Mouse (Mus musculus) skeletal muscle tissue, adult 2 months (tissue): Measurements from ENCODE around the gene Clec3b.

Source experiments
- DNase-seq: peaks from one replicate; pipeline ENCODE4 v3.0.0-alpha.2; 2012; ENCODE audit warnings: low read depth, low spot score

The Clec3b gene

GRCm38 (mm10) chr9:123150241-123151020 lies at the start of gene Clec3b:
TSS of gene Clec3b (plus strand) at chr9:123150946.
- peak; percentile 87 for DNase-seq

GRCm38 (mm10) chr9:123103425-123103824 lies 47.3 kb upstream of the Clec3b start:
- DNase-seq = no peak

GRCm38 (mm10) chr9:123104362-123104761 lies 46.4 kb upstream of the Clec3b start:
- DNase-seq = no peak

- DNase-seq = no peak
These were observed 43.6 kb upstream of the Clec3b start for GRCm38 (mm10) chr9:123107186-123107585.

- no peak for DNase-seq
These were observed 41.6 kb upstream of the Clec3b start for GRCm38 (mm10) chr9:123109188-123109587.

- no peak for DNase-seq
These were observed 39.0 kb upstream of the Clec3b start for GRCm38 (mm10) chr9:123111751-123112221.

- peak; percentile 80 for DNase-seq
These were observed 37.8 kb upstream of the Clec3b start, which contains the start of the genes Zdhhc3 and Exosc7 for GRCm38 (mm10) chr9:123112805-123113521. TSS of gene Zdhhc3 (minus strand) at chr9:123113205. TSS of gene Exosc7 (plus strand) at chr9:123113215.

GRCm38 (mm10) chr9:123113931-123114330 lies 36.8 kb upstream of the Clec3b start:
- DNase-seq = no peak

- DNase-seq = no peak
These were observed 35.2 kb upstream of the Clec3b start for GRCm38 (mm10) chr9:123115566-123115965.

- no peak for DNase-seq
These were observed 27.7 kb upstream of the Clec3b start for GRCm38 (mm10) chr9:123123017-123123416.

- DNase-seq = peak; percentile 53
These were observed 27.0 kb upstream of the Clec3b start for GRCm38 (mm10) chr9:123123571-123124412.

GRCm38 (mm10) chr9:123124413-123124981 lies 26.2 kb upstream of the Clec3b start:
- DNase-seq = no peak

GRCm38 (mm10) chr9:123127663-123128062 lies 23.1 kb upstream of the Clec3b start:
- no peak for DNase-seq

GRCm38 (mm10) chr9:123132994-123133393 lies 17.8 kb upstream of the Clec3b start:
- DNase-seq = no peak

- peak; percentile 64 for DNase-seq
These were observed 13.6 kb upstream of the Clec3b start for GRCm38 (mm10) chr9:123136953-123137682.

- DNase-seq = peak; percentile 72
These were observed 11.8 kb upstream of the Clec3b start for GRCm38 (mm10) chr9:123138891-123139474.

- DNase-seq = no peak
These were observed 10.7 kb upstream of the Clec3b start for GRCm38 (mm10) chr9:123139887-123140614.

GRCm38 (mm10) chr9:123148430-123148829 lies 2.3 kb upstream of the Clec3b start:
- DNase-seq = peak; percentile 89

- peak; percentile 79 for DNase-seq
These were observed 815 bp downstream of the Clec3b start for GRCm38 (mm10) chr9:123151561-123151960.

- DNase-seq = no peak
These were observed 1.3 kb downstream of the Clec3b start for GRCm38 (mm10) chr9:123152026-123152425.
